Mouse (Mus musculus): ENCODE measurements around the gene Mrpl41. TPM values are rescaled to one million over a fixed set of nuclear protein-coding genes. Genes with fewer than 3 reads are reported as not detected.

Gene Mrpl41
- polyA plus RNA-seq (2021; fragmentation: Nextera tagmentation) = 193 and 199 TPM in 2 replicates
- long read RNA-seq, experiment 1, transcript Mrpl41-201 (2 exons, 776 nt) = major isoform, 66 of 90 reads
- long read RNA-seq, experiment 1, partial matches to known transcripts = 0 of 90 reads
- long read RNA-seq, experiment 1, other reads (novel, unspliced or antisense) = 24 of 90 reads
- long read RNA-seq, experiment 2, transcript Mrpl41-201 (2 exons, 776 nt) = major isoform, 128 of 148 reads
- long read RNA-seq, experiment 2, partial matches to known transcripts = 0 of 148 reads
- long read RNA-seq, experiment 2, other reads (novel, unspliced or antisense) = 20 of 148 reads

GRCm38 (mm10) chr2:24974906-24975703 is at the start of gene Mrpl41:
Gene Mrpl41, minus strand, starts transcription at chr2:24975098.

DNA sequence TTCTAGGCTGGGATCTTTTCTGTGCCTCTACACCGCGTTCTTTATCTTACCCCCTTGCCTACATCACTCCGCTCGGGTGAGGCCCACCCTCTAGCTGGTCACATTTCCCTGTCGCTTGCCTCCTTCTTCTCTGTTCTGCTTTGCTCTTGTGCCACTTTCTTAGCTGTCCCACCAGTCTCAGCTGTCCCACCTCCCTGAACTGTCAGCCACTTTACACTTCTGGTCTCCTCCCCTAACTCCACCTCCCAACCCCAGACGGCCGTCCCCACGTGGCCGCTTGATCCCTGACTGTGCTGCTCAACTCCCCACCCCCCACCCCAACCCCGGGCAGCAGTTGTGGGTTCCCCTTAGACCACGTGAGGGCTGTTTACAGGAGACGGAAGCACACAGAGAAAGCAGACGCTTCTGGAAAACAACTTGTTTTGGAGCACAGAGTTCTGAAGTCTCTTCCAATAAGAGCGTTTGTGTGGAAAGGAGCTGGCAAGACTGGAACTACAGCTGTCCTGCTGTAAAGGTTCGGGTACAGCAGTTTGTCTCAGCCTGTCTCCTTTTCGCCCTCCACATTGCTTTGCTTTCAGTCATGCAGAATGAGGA is 903 bp upstream of the Mrpl41 start, which contains the start of gene Pnpla7:
Pnpla7 (plus strand) TSS at position 330 of the 594 bp plus-strand sequence.

DNA sequence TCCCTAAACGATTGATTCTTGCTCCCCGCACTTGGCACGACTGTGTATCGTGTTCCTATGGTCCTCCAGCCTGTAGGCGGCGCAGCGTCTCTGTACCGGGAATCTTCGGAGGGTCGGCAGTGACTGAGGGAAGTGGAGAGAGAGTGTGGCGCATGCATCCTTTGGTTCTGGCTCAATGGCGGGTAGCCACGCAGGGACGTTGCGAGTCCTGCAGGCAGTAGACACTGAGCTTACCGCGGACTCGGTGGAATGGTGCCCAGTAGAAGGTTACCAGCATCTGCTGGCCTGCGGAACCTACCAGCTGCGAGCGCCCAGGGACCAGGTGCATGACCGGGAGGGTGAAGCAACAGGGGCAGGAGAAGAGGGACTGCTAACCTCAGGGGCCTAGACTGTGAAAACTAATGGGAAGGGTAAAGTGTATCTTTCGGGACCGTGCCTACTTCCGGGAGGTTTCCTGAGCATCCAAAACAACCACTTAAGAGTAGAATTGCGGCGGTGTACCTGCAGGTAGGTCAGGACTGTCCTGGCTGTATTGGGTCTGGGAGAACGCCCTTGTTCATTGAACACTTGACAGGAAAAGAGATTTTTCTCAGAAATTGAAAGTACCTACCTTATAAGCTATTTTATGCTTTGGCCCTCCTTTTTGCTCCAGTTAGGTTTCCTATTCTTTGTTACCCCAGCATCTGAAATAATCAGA is 12.4 kb downstream of the Mrpl41 start, which contains the start of gene Dph7:
Dph7 (plus strand) TSS at position 97 of the 697 bp plus-strand sequence.

DNA sequence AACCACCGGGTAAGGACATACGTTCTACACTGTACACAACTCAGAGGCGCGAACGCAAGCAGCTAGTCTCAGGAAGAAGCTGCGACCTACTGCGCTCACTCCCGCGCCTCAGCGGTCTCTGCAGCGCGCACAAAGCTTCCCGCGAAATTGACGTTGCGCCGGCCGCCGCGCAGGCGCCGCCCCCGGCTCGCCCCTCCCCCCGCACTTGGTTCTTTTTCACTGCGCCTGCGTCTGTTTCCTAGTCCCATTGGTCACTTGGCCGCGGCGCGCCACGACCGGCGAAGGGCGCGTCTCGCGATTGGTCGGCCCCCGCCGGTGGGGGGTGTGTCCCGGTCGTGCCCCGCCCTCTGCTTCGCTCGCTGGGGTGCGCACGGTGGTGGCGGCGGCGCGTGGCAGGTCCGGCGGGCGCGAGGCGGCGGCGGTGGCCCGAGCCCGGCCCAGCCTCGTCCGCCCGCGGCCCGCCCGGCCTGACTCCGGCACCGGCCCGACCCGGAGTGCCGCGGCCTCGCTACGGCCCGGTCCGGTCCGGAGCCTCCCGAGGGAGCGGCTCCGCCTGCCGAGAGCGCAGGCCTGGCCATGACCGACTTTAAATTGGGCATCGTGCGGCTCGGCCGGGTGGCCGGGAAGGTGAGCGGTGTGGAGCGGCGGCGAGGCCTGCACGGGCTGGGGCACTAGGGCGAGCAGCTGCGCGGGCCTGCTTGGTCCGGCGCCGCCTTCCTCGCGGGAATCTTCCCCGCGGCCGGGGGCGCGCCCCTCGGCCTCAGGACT is 25.3 kb downstream of the Mrpl41 start, which contains the start of gene Zmynd19:
Zmynd19 (plus strand) TSS at position 372 of the 768 bp plus-strand sequence.

GRCm38 (mm10) chr2:24935057-24935796 is 39.7 kb downstream of the Mrpl41 start, which contains the start of gene Arrdc1:
Gene Arrdc1, minus strand, starts transcription at chr2:24935252.

Other genes with a start within 250 kb of the Mrpl41 start
- 6.3 and 8.8 TPM in 2 replicates for gene Cacna1b, start 211.9 kb downstream of the Mrpl41 start, polyA plus RNA-seq (2021; fragmentation: Nextera tagmentation)
- 18.4 and 21.9 TPM in 2 replicates for gene Ehmt1, start 55.5 kb downstream of the Mrpl41 start, polyA plus RNA-seq (2021; fragmentation: Nextera tagmentation)
- gene Arrdc1, start 39.8 kb downstream of the Mrpl41 start, polyA plus RNA-seq (2021; fragmentation: Nextera tagmentation) = 5.0 and 6.5 TPM in 2 replicates
- 2.2 and 21.5 TPM in 2 replicates for gene Zmynd19, start 25.3 kb downstream of the Mrpl41 start, polyA plus RNA-seq (2021; fragmentation: Nextera tagmentation)
- gene Dph7, start 12.7 kb downstream of the Mrpl41 start, polyA plus RNA-seq (2021; fragmentation: Nextera tagmentation) = 28.4 and 37.8 TPM in 2 replicates
- 6.0 and 8.4 TPM in 2 replicates for gene Pnpla7, start 935 bp upstream of the Mrpl41 start, polyA plus RNA-seq (2021; fragmentation: Nextera tagmentation)
- 342 and 371 TPM in 2 replicates for gene Nsmf, start 79.3 kb upstream of the Mrpl41 start, polyA plus RNA-seq (2021; fragmentation: Nextera tagmentation)
- gene Entpd8, start 105.2 kb upstream of the Mrpl41 start, polyA plus RNA-seq (2021; fragmentation: Nextera tagmentation) = not detected in 2 replicates
- gene Noxa1, start 120.1 kb upstream of the Mrpl41 start, polyA plus RNA-seq (2021; fragmentation: Nextera tagmentation) = not detected in 2 replicates
- gene Nrarp, start 205.7 kb upstream of the Mrpl41 start, polyA plus RNA-seq (2021; fragmentation: Nextera tagmentation) = 1.1 and 20.3 TPM in 2 replicates
- 1.7 and 2.3 TPM in 2 replicates for gene Tor4a, start 221.8 kb upstream of the Mrpl41 start, polyA plus RNA-seq (2021; fragmentation: Nextera tagmentation)
- gene Nelfb, start 236.4 kb upstream of the Mrpl41 start, polyA plus RNA-seq (2021; fragmentation: Nextera tagmentation) = 35.3 and 40.2 TPM in 2 replicates
- gene Stpg3, start 239.5 kb upstream of the Mrpl41 start, polyA plus RNA-seq (2021; fragmentation: Nextera tagmentation) = not detected in 2 replicates
- 11.9 and 28.8 TPM in 2 replicates for gene Fam166a, start 243.6 kb upstream of the Mrpl41 start, polyA plus RNA-seq (2021; fragmentation: Nextera tagmentation)
- gene Tubb4b, start 249.6 kb upstream of the Mrpl41 start, polyA plus RNA-seq (2021; fragmentation: Nextera tagmentation) = 509 and 600 TPM in 2 replicates